Mouse (Mus musculus): ENCODE measurements around the gene Vstm2b. TPM values are rescaled to one million over a fixed set of nuclear protein-coding genes. Genes with fewer than 3 reads are reported as not detected.

Gene Vstm2b
- polyA plus RNA-seq, 1 experiment = 70.0 TPM

DNA sequence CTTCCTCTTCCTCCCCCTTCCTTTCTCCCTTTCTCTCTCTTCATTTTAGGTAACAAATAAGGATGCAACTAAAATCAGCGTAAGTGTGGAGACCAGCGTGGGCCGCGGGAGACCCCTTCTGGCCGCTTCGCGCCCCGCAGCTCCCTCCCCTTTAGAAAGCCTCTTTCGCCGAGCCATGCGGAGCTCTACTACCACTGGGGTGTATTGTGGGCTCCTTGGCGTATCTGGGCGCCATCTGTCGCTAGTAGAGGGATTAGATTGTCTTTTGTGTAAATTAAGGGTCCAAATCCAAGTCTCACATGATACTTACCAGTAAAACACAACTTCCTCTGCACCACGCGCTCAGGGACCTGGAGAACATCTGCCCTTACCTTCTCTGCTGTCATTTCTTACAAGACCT is 3.1 kb downstream of the Vstm2b start:
- peaks cover 3% of the 10 kb centered on the region for H3K4me1 ChIP-seq (ENCODE audit: control insufficient read depth, insufficient read depth, low read length)
- H3K27ac ChIP-seq (ENCODE audit: insufficient read depth, low read length) = no peak overlapping the region
- H3K4me3 ChIP-seq (ENCODE audit: insufficient read depth, low read length) = peak overlapping the region; percentile 81; the same call in 1 of the 2 replicates
- TF ChIP-seq POLR2A (IDR thresholded peaks at IDR 0.05; ENCODE audit: extremely low read depth, insufficient read depth, low read length) (no peak), CTCF (IDR thresholded peaks at IDR 0.05; ENCODE audit: extremely low read depth, insufficient read depth, low read length) (peak; percentile 45)

DNA sequence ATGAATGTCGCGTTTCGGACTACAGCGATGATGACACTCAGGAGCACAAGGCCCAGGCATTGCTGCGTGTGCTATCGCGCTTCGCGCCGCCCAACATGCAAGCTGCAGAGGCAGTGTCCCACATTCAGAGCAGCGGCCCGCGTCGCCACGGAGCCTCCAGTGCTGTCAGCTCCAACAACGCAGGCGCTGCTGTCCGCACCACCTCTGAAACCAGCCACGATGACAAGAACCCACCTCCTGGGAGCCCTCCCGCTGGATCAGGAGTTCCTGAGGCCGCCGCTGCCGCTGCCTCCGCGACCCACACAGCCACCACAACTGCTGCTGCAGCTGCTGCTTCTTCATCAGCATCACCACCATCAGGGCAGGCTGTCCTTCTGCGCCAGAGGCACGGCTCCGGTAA is 4.4 kb downstream of the Vstm2b start:
- Histone ChIP-seq H3K4me3 (ENCODE audit: insufficient read depth, low read length) (peak overlapping the region; percentile 34), H3K4me1 (ENCODE audit: control insufficient read depth, insufficient read depth, low read length) (peaks cover 3% of the 10 kb centered on the region), H3K27ac (ENCODE audit: insufficient read depth, low read length) (no peak overlapping the region; the same call in 1 of the 2 replicates)
- TF ChIP-seq POLR2A (IDR thresholded peaks at IDR 0.05; ENCODE audit: extremely low read depth, insufficient read depth, low read length) (no peak), CTCF (IDR thresholded peaks at IDR 0.05; ENCODE audit: extremely low read depth, insufficient read depth, low read length) (no peak)

DNA sequence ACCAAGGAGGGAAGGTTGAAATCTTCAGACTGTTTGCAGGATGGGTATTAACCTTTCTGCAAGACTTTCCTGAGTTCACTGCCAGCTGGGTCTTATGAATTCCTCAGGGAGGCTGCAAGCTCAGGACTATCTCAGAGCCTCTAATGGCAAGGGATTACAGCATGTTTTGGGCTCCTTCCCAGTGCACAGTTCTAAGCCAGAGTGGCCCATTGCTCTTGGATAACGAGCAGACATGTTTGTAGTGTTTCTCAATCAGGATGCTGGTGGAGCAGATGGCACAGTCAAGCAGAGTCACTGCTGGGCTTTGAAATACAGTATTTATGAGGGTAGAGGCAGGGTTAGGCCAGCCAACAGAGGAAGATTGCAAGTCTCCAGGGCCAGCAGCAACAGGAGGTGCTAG is 8.4 kb downstream of the Vstm2b start:
- Histone ChIP-seq H3K4me3 (ENCODE audit: insufficient read depth, low read length) (no peak overlapping the region), H3K4me1 (ENCODE audit: control insufficient read depth, insufficient read depth, low read length) (peaks cover 5% of the 10 kb centered on the region), H3K27ac (ENCODE audit: insufficient read depth, low read length) (no peak overlapping the region)
- TF ChIP-seq CTCF (IDR thresholded peaks at IDR 0.05; ENCODE audit: extremely low read depth, insufficient read depth, low read length) (no peak), POLR2A (IDR thresholded peaks at IDR 0.05; ENCODE audit: extremely low read depth, insufficient read depth, low read length) (no peak)

DNA sequence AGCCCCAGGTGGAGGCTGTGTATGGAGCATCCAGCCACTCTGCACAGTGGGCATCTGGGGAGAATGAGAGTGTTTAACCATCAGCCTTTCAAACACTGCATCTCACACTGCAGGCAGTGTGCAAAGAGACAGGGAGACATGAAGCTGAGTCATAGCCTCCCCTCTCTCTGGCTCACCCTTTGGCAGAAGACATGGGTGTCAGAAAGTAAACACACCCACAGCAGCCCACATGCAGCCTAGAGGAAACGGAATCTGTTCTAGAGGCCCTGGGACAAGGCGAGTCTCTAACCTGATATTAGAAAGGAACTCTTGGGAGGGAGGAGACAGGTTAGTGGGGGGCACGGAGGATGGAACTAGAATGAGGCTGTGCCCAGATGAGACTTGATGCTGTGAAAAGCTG is 18.6 kb downstream of the Vstm2b start:
- H3K27ac ChIP-seq (ENCODE audit: insufficient read depth, low read length) = no peak overlapping the region
- H3K4me3 ChIP-seq (ENCODE audit: insufficient read depth, low read length) = no peak overlapping the region
- no peak for TF ChIP-seq POLR2A (IDR thresholded peaks at IDR 0.05; ENCODE audit: extremely low read depth, insufficient read depth, low read length)
- TF ChIP-seq CTCF (IDR thresholded peaks at IDR 0.05; ENCODE audit: extremely low read depth, insufficient read depth, low read length) = no peak
- peaks cover 2% of the 10 kb centered on the region; the same call in 1 of the 2 replicates for H3K4me1 ChIP-seq (ENCODE audit: control insufficient read depth, insufficient read depth, low read length)

DNA sequence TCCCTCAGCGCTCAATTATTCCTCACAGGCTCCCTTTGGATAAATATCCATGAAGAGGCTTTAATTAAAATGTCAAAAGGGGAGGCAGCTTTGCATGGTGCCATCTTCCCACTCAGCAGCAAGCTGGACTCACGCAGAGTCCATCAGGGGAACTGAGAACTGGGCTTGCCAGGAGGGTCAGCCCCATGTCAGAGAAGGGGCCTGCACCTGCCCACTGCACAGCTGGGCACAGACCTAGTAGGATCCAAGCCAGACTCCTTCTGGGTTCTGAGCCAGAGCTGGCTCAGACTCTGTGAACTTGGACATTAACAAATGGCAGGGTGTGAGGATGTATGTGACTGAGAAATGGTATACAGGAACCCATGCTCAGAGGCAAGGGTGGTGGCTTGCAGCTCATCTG is 22.0 kb downstream of the Vstm2b start:
- TF ChIP-seq CTCF (IDR thresholded peaks at IDR 0.05; ENCODE audit: extremely low read depth, insufficient read depth, low read length) (no peak), POLR2A (IDR thresholded peaks at IDR 0.05; ENCODE audit: extremely low read depth, insufficient read depth, low read length) (no peak)
- H3K27ac ChIP-seq (ENCODE audit: insufficient read depth, low read length) = no peak overlapping the region
- no peak overlapping the region for H3K4me3 ChIP-seq (ENCODE audit: insufficient read depth, low read length)
- H3K4me1 ChIP-seq (ENCODE audit: control insufficient read depth, insufficient read depth, low read length) = peaks cover 6% of the 10 kb centered on the region; the same call in 1 of the 2 replicates

DNA sequence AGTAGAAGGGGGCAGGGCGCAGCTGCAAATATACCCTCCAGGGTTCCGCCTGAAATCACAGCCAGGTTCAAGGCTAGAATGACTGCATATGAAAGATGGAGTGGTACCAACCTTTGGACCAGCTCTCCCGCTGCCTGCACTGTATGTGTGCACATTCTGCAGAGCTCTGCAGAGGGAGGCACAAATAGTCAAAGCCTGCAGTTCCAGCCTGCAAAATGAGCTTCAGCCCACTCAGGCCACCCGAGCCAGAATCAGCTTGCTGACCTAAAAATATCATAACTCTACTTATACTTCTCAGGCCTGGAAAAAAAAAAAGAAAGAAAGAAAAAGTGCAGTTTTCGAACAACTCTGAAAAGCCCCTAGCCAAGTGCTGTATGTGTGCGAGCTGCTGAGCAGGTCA is 23.2 kb downstream of the Vstm2b start:
- Histone ChIP-seq H3K4me1 (ENCODE audit: control insufficient read depth, insufficient read depth, low read length) (peaks cover 6% of the 10 kb centered on the region; the same call in 1 of the 2 replicates), H3K27ac (ENCODE audit: insufficient read depth, low read length) (no peak overlapping the region), H3K4me3 (ENCODE audit: insufficient read depth, low read length) (no peak overlapping the region)
- TF ChIP-seq CTCF (IDR thresholded peaks at IDR 0.05; ENCODE audit: extremely low read depth, insufficient read depth, low read length) = no peak

DNA sequence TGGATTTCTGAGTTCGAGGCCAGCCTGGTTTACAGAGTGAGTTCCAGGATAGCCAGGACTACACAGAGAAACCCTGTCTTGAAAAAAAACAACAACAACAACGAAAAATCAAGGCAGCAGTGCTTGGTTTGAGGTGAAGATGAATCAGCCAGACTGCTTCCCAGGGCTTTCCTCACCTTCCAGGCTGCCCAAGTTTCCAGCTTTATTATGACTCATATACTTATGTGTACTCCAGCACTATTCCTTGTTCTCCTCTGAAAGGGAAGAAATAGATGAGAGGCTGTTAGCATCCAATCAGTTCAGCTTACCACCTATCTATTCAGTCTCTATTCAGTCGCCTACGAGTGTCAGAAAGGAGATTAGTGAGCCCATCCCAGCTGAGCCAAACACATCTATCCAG is 24.7 kb downstream of the Vstm2b start:
- no peak overlapping the region for H3K4me3 ChIP-seq (ENCODE audit: insufficient read depth, low read length)
- peaks cover 6% of the 10 kb centered on the region; the same call in 1 of the 2 replicates for H3K4me1 ChIP-seq (ENCODE audit: control insufficient read depth, insufficient read depth, low read length)
- H3K27ac ChIP-seq (ENCODE audit: insufficient read depth, low read length) = no peak overlapping the region
- TF ChIP-seq CTCF (IDR thresholded peaks at IDR 0.05; ENCODE audit: extremely low read depth, insufficient read depth, low read length) (no peak), POLR2A (IDR thresholded peaks at IDR 0.05; ENCODE audit: extremely low read depth, insufficient read depth, low read length) (no peak)

DNA sequence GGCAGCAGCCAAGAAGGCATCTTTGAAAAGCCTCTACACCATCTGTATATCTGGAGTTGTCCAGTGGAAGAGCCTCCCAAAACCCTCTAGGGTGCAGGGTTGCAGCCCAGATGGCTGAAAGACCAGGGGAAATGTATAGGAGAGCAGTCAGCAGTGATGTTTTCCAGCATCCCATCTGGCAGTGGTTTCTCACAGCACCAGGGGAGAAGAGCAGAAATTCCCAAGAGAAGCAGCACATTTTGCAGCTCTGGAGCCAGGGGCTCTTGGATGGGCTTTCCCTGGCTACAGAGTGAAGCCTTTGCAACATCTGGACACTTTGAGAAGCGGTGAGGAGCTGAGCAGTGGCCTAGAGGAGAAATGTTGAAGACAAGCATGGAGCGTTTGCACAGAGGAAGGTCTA is 30.3 kb downstream of the Vstm2b start:
- no peak overlapping the region for H3K27ac ChIP-seq (ENCODE audit: insufficient read depth, low read length)
- no peak overlapping the region for H3K4me3 ChIP-seq (ENCODE audit: insufficient read depth, low read length)
- TF ChIP-seq POLR2A (IDR thresholded peaks at IDR 0.05; ENCODE audit: extremely low read depth, insufficient read depth, low read length) (no peak), CTCF (IDR thresholded peaks at IDR 0.05; ENCODE audit: extremely low read depth, insufficient read depth, low read length) (no peak)
- no peaks in the 10 kb centered on the region for H3K4me1 ChIP-seq (ENCODE audit: control insufficient read depth, insufficient read depth, low read length)

DNA sequence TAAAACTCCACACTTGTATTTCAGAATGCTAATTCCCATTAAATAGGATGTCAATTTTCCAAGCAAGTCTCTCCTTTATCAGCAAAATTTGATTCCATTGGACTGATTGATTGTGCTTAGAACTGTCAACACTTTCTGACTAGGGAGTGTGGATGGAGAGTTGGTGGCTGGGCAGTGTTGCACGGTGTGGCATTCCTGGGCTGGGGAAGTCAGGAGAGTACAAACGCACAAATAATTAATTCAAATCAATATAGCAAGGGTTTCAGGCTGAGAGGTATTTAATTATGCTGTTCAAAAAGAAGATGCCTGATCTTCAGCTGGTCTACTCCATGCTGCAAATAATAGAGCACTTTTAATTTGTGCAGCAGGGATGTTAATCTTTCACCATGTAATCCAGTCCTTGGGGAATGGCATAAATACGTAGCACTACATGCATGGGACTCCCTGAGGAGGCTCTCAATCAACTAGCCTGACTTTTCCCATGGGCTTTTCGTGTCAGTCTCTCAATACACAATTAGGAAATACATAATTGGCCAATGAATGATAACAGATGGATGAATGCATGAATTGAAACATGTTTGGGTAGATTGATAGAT is 38.6 kb downstream of the Vstm2b start:
- no peak overlapping the region for H3K27ac ChIP-seq (ENCODE audit: insufficient read depth, low read length)
- peaks cover 2% of the 10 kb centered on the region for H3K4me1 ChIP-seq (ENCODE audit: control insufficient read depth, insufficient read depth, low read length)
- no peak overlapping the region for H3K4me3 ChIP-seq (ENCODE audit: insufficient read depth, low read length)
- no peak for TF ChIP-seq CTCF (IDR thresholded peaks at IDR 0.05; ENCODE audit: extremely low read depth, insufficient read depth, low read length)
- TF ChIP-seq POLR2A (IDR thresholded peaks at IDR 0.05; ENCODE audit: extremely low read depth, insufficient read depth, low read length) = no peak

DNA sequence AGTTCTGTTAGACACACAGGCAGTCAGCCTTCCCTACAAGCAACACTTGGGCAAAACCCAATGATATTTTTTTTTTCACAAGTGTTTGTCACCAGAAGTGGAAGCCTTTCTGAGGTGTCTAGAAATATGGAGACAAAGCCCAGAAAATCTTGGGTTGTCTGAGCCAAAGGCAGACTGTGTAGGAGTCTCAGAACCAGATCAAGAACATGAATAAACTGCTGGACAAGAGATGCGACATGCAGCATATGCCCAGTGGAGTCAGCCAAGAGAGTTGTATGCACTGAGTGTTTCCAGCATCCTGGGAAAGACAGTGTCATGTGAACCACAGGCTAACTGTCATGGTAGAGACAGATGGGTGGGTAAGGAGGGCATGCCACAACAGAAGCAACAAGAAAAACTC is 41.2 kb downstream of the Vstm2b start:
- peaks cover 2% of the 10 kb centered on the region for H3K4me1 ChIP-seq (ENCODE audit: control insufficient read depth, insufficient read depth, low read length)
- no peak overlapping the region for H3K4me3 ChIP-seq (ENCODE audit: insufficient read depth, low read length)
- no peak overlapping the region for H3K27ac ChIP-seq (ENCODE audit: insufficient read depth, low read length)
- TF ChIP-seq POLR2A (IDR thresholded peaks at IDR 0.05; ENCODE audit: extremely low read depth, insufficient read depth, low read length) (no peak), CTCF (IDR thresholded peaks at IDR 0.05; ENCODE audit: extremely low read depth, insufficient read depth, low read length) (no peak)
